Mouse (Mus musculus) regulatory T cell (primary cell): ENCODE data around the gene Mdm4.

ENCODE experiments used
- in situ Hi-C: fragments of 300-600 bp; cut with MboI, MseI; formaldehyde crosslinking; loops from one replicate; pipeline ENCODE4 v1.15.1; 2025; ENCODE audit warnings: high pct_unique_total_duplicates

Gene Mdm4

GRCm38 (mm10) chr1:132961751-132962150 lies 68.6 kb downstream of the Mdm4 start:
- in situ Hi-C loops = no loop called here

- in situ Hi-C loops = no loop called here
Measured at GRCm38 (mm10) chr1:132956809-132957208, 73.6 kb downstream of the Mdm4 start.

GRCm38 (mm10) chr1:132947811-132948210 lies 82.5 kb downstream of the Mdm4 start:
- in situ Hi-C loops = no loop called here

- in situ Hi-C loops = no loop called here
Measured at GRCm38 (mm10) chr1:132945826-132946225, 84.5 kb downstream of the Mdm4 start.

GRCm38 (mm10) chr1:132938975-132939374 lies 91.4 kb downstream of the Mdm4 start:
- in situ Hi-C loops = no loop called here

- in situ Hi-C loops = no loop called here
Measured at GRCm38 (mm10) chr1:132937296-132938030, 92.9 kb downstream of the Mdm4 start.

- in situ Hi-C loops = no loop called here
Measured at GRCm38 (mm10) chr1:132934856-132935255, 95.5 kb downstream of the Mdm4 start.

GRCm38 (mm10) chr1:132932421-132932820 lies 97.9 kb downstream of the Mdm4 start:
- in situ Hi-C loops = no loop called here

- in situ Hi-C loops = no loop called here
Measured at GRCm38 (mm10) chr1:132930291-132930690, 100.1 kb downstream of the Mdm4 start.

- in situ Hi-C loops = no loop called here
Measured at GRCm38 (mm10) chr1:132928907-132929250, 101.5 kb downstream of the Mdm4 start.

- in situ Hi-C loops = no loop called here
Measured at GRCm38 (mm10) chr1:132928032-132928906, 102.1 kb downstream of the Mdm4 start.

GRCm38 (mm10) chr1:132925270-132925669 lies 105.1 kb downstream of the Mdm4 start:
- in situ Hi-C loops = no loop called here

GRCm38 (mm10) chr1:132922257-132922656 lies 108.1 kb downstream of the Mdm4 start:
- in situ Hi-C loops = no loop called here

- in situ Hi-C loops = no loop called here
Measured at GRCm38 (mm10) chr1:132921071-132921470, 109.3 kb downstream of the Mdm4 start.

GRCm38 (mm10) chr1:132919258-132919657 lies 111.1 kb downstream of the Mdm4 start:
- in situ Hi-C loops = no loop called here

- in situ Hi-C loops = no loop called here
Measured at GRCm38 (mm10) chr1:132918117-132918680, 112.2 kb downstream of the Mdm4 start.

GRCm38 (mm10) chr1:132917554-132917953 lies 112.8 kb downstream of the Mdm4 start:
- in situ Hi-C loops = no loop called here

GRCm38 (mm10) chr1:132915849-132916493 lies 114.4 kb downstream of the Mdm4 start:
- in situ Hi-C loops = no loop called here

- in situ Hi-C loops = no loop called here
Measured at GRCm38 (mm10) chr1:132910414-132911041, 119.8 kb downstream of the Mdm4 start.

- in situ Hi-C loops = no loop called here
Measured at GRCm38 (mm10) chr1:132909951-132910350, 120.4 kb downstream of the Mdm4 start.
